Mouse (Mus musculus) layer of hippocampus, adult 9-11 months (tissue): ENCODE results near the gene Ccdc127.

Experiments
- DNase-seq: peaks from one replicate; pipeline ENCODE4 v3.0.0; 2022

The Ccdc127 gene

GRCm38 (mm10) chr13:74390371-74390990, 40.4 kb downstream of the Ccdc127 start, which contains the start of gene Zfp72:
Gene Zfp72 (minus strand): TSS chr13:74390836.
- peak; percentile 81 for DNase-seq

DNA sequence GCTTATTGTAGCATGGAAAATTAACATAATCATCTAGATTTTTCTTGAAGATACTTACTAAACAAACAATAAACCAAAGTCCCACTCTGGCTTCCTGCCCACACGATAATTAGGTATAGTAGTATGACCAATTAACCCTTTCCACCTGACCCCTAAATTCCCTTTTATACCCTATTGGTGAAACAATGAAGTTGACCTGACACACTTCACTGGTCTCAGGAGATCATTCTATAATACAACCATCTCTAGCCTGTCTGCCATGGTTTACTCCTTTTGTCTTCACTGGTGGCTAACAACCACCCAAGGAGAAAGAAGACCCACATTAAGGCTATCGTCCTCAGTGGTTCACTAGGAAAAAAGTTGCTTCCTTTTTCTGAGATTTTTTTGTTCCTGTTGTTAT, 41.0 kb downstream of the Ccdc127 start:
- DNase-seq = no peak

GRCm38 (mm10) chr13:74399298-74399839, 49.3 kb downstream of the Ccdc127 start, which contains the start of gene Ftl1-ps1:
Gene Ftl1-ps1 (plus strand): TSS chr13:74399694.
- DNase-seq = no peak
